In the genomic region with DNA sequence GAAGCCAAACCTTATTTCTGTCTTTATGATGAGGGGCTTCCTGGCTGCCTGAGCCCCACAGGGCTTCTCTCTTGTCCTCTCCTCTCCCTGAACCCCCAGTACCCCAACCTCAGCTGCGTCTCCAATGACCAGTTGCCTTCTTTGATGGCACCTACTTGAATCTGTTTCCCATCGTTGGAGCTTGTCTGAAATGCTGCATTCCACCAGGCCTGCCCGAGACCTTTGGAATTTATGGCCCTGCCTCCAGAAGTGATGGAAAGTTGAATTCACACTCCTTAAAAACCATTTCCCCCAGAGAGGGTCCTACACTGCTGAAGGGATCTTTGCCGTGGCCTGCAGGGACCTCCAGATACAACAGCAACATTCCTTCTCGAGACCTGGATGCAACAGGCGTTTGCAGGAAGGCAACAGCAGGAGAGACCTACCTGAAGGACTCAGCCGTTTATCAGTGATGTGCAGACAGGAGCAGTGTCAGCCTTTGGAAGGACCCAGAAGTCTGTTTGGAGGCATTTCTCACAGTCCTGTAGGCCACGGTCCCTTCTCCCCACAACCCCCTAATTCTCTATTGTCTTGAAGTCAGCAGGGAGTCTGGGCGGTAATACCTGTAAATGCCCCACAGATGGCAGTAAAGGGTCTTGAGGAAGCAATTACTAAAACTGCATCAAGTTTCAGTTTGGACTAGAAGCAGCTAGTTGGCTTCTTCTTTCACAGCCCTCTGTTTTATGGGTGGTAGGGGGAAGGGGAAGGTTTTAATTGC, we compare ENCODE assay signal across 8 mouse cellular contexts. TPM values are rescaled to one million over a fixed set of nuclear protein-coding genes. Genes with fewer than 3 reads are reported as not detected.
A peak's percentile ranks its signal among the peaks of the same experiment; 100 is the strongest.
DNase-seq lines count a peak whose midpoint lies in the region; ATAC-seq and TF ChIP-seq lines count a peak whose summit lies in the region.

No protein-coding gene starts in this region.

- ATAC-seq in activated CD4-positive, CD25-positive, alpha-beta regulatory T cell, adult 4 months, result peak; percentile 99
- peak; percentile 76 for ATAC-seq in frontal cortex, adult (ENCODE audit: low TSS enrichment)

- H3K4me1 ChIP-seq in liver, adult 2 months (ENCODE audit: control insufficient read depth, insufficient read depth, low read length), result no peaks in the 10 kb centered on the region

- no peaks in the 10 kb centered on the region; the same call in 1 of the 2 replicates for H3K27me3 ChIP-seq in liver, adult 2 months (ENCODE audit: control insufficient read depth, insufficient read depth, low read length)

- 45% methylated on average over 9 of the region's 9 CpGs for WGBS in liver, adult 2 months

- peak; percentile 15 to 21 for DNase-seq in urinary bladder, adult 18-20 months (ENCODE audit: low spot score in 2 of 2)
- no peak for DNase-seq in urinary bladder, adult 2 months (ENCODE audit: low spot score)
- peak; percentile 64 for DNase-seq in kidney, adult 9 months
- DNase-seq in liver, adult 2 months (ENCODE audit: extremely low read depth, low read depth, low spot score), result peak; percentile 43
- peak; percentile 15 for DNase-seq in ovary, postnatal 36 days (ENCODE audit: low spot score)
- no peak for DNase-seq in cerebellum, adult 9-11 months

- H3K4me3 ChIP-seq in liver, adult 2 months (ENCODE audit: insufficient read depth, low read depth, low read length), result no peak overlapping the region

- H3K27ac ChIP-seq in liver, adult 2 months (replicated peaks; ENCODE audit: insufficient read depth, low read depth, low read length), result no peak overlapping the region

- TF ChIP-seq POLR2A in liver, adult 2 months (IDR thresholded peaks at IDR 0.05; ENCODE audit: extremely low read depth, insufficient read depth, low read length), result no peak

- H3K9ac ChIP-seq in liver, adult 2 months (ENCODE audit: low read depth, low read length), result no peak overlapping the region

- no peaks in the 10 kb centered on the region for H3K36me3 ChIP-seq in liver, adult 2 months (ENCODE audit: control insufficient read depth, insufficient read depth, low read length)

- peak; percentile 14; the same call in 1 of the 2 replicates for TF ChIP-seq CTCF in liver, adult 2 months (IDR thresholded peaks at IDR 0.05; ENCODE audit: low read depth, low read length)

- H3K79me2 ChIP-seq in liver, adult 2 months (ENCODE audit: control insufficient read depth, insufficient read depth, low read length), result no peaks in the 10 kb centered on the region

RNA-seq across cellular contexts. Expression of gene Llph, which starts 20.3 kb away (rescaled TPM):
- polyA plus RNA-seq in urinary bladder, adult 2 months (2012; rRNA removed), result 56.9 and 59.8 TPM in 2 replicates
- 10 to 100 TPM; 68.6 to 93.6 TPM for polyA plus RNA-seq in activated CD4-positive, CD25-positive, alpha-beta regulatory T cell, adult 4 months (2017; shearing (Covaris generic))
- total RNA-seq in liver, adult 2 months (2014; rRNA removed), result 10.5 and 15.2 TPM in 2 replicates
- 4.0 and 4.9 TPM in 2 replicates for polyA plus RNA-seq in liver, adult 2 months (2012; rRNA removed)

RNA-seq across cellular contexts. Expression of gene Irak3, which starts 45.2 kb away (rescaled TPM):
- polyA plus RNA-seq in urinary bladder, adult 2 months (2012; rRNA removed), result 4.6 and 6.6 TPM in 2 replicates
- polyA plus RNA-seq in activated CD4-positive, CD25-positive, alpha-beta regulatory T cell, adult 4 months (2017; shearing (Covaris generic)), result 1 to 10 TPM in 1 of 2 experiments, under 1 TPM in 1; 0.69 to 1.4 TPM
- total RNA-seq in liver, adult 2 months (2014; rRNA removed), result 0.60 and 1.1 TPM in 2 replicates
- polyA plus RNA-seq in liver, adult 2 months (2012; rRNA removed), result 0.32 and 0.49 TPM in 2 replicates

RNA-seq across cellular contexts. Expression of gene Tmbim4, which starts 45.8 kb away (rescaled TPM):
- 112 and 135 TPM in 2 replicates for polyA plus RNA-seq in urinary bladder, adult 2 months (2012; rRNA removed)
- 100 to 1,000 TPM; 120 to 133 TPM for polyA plus RNA-seq in activated CD4-positive, CD25-positive, alpha-beta regulatory T cell, adult 4 months (2017; shearing (Covaris generic))
- 97.6 and 115 TPM in 2 replicates for total RNA-seq in liver, adult 2 months (2014; rRNA removed)
- 324 and 346 TPM in 2 replicates for polyA plus RNA-seq in liver, adult 2 months (2012; rRNA removed)

Comparison
In these comparisons a context has a peak if more than half of its experiments do, and no peak if none do; other contexts are left out.
1. DNase-seq: peak in urinary bladder, adult 18-20 months (2 of 2), kidney, adult 9 months (single experiment), liver, adult 2 months (single experiment) and ovary, postnatal 36 days (single experiment); none in urinary bladder, adult 2 months (single experiment) and cerebellum, adult 9-11 months (single experiment).